Mouse (Mus musculus) forebrain, embryonic 11.5 days (tissue): ENCODE measurements at regions not wholly inside any gene's neighbourhood (a gene's known extent, or its start where the extent isn't known, plus 50 kb on each side); places are given as distances from the start of the nearest gene placed in this dataset.
A peak's percentile ranks its signal among the peaks of the same experiment; 100 is the strongest.

Experiments
- ATAC-seq: fragments of 200-750 bp; cut with Nextera tagmentation; replicated peaks from 2 replicates; pipeline ENCODE4 v1.8.0; 2017; ENCODE audit warnings: moderate TSS enrichment; ENCODE audit not compliant: low FRiP score
- DNase-seq: peaks from one replicate; pipeline ENCODE4 v3.0.0-alpha.2; 2017; ENCODE audit warnings: low spot score
- H3K27ac ChIP-seq: fragments of 300-500 bp; sonication (generic); 2 replicates; pipeline ENCODE4 v1.5.1; 2014; ENCODE audit warnings: low read depth, low read length
- H3K27me3 ChIP-seq: fragments of 300-500 bp; sonication (generic); 2 replicates; pipeline ENCODE4 v1.6.1; 2014; ENCODE audit warnings: mild to moderate bottlenecking, low read length, mixed read lengths; ENCODE audit not compliant: control insufficient read depth, insufficient read depth
- H3K36me3 ChIP-seq: fragments of 300-500 bp; sonication (generic); 2 replicates; pipeline ENCODE4 v1.6.1; 2014; ENCODE audit warnings: mild to moderate bottlenecking, low read length, moderate library complexity, mixed read lengths; ENCODE audit not compliant: control insufficient read depth, insufficient read depth
- H3K4me1 ChIP-seq: fragments of 300-500 bp; sonication (generic); replicated peaks from 2 replicates; pipeline ENCODE4 v1.6.1; 2014; ENCODE audit warnings: low read length, mixed read lengths; ENCODE audit not compliant: control insufficient read depth, insufficient read depth
- H3K4me2 ChIP-seq: fragments of 300-500 bp; sonication (generic); 2 replicates; pipeline ENCODE4 v1.6.1; 2014; ENCODE audit warnings: low read depth, mild to moderate bottlenecking, low read length, moderate library complexity, mixed read lengths; ENCODE audit not compliant: severe bottlenecking
- H3K4me3 ChIP-seq: fragments of 300-500 bp; sonication (generic); 2 replicates; pipeline ENCODE4 v1.5.1; 2014; ENCODE audit warnings: low read depth, low read length
- H3K9ac ChIP-seq: fragments of 300-500 bp; sonication (generic); 2 replicates; pipeline ENCODE4 v1.6.1; 2014; ENCODE audit warnings: low read length
- H3K9me3 ChIP-seq: fragments of 300-500 bp; sonication (generic); 2 replicates; pipeline ENCODE4 v1.6.1; 2016; ENCODE audit warnings: low read length, mixed read lengths; ENCODE audit not compliant: control insufficient read depth
- WGBS: fragments of 180-500 bp; shearing (Covaris S2); extraction: QIAGEN DNeasy Blood & Tissue Kit; methylation state at CpG from one replicate; pipeline ENCODE4 v1.1.7; 2014; 5-methylcytosine and 5-hydroxymethylcytosine counted together

- 0 out of 2 replicates have a peak, but pooled peaks have one; percentile 53 for ATAC-seq
- Histone ChIP-seq H3K4me1 (no peaks in the 10 kb centered on the region), H3K27me3 (no peaks in the 10 kb centered on the region), H3K36me3 (no peaks in the 10 kb centered on the region), H3K4me3 (no peak overlapping the region), H3K4me2 (no peak overlapping the region), H3K9me3 (no peaks in the 10 kb centered on the region), H3K9ac (no peak overlapping the region), H3K27ac (no peak overlapping the region)
- no peak for DNase-seq
- WGBS = 63% methylated on average over 6 of the region's 6 CpGs
Observed at GRCm38 (mm10) chr7:68686396-68687139, 62.5 kb downstream of the Arrdc4 start.

- no peak for DNase-seq
- Histone ChIP-seq H3K4me3 (no peak overlapping the region), H3K36me3 (no peaks in the 10 kb centered on the region), H3K4me2 (no peak overlapping the region), H3K27ac (no peak overlapping the region), H3K4me1 (no peaks in the 10 kb centered on the region; the same call in 1 of the 2 replicates), H3K9me3 (no peaks in the 10 kb centered on the region), H3K27me3 (no peaks in the 10 kb centered on the region), H3K9ac (no peak overlapping the region)
- ATAC-seq = no peak
- WGBS = 81% methylated on average over 5 of the region's 5 CpGs
Observed at GRCm38 (mm10) chr7:68682929-68683643, 66.0 kb downstream of the Arrdc4 start.

GRCm38 (mm10) chr7:68682318-68682728, 66.7 kb downstream of the Arrdc4 start:
- H3K9me3 ChIP-seq = no peaks in the 10 kb centered on the region
- H3K4me2 ChIP-seq = no peak overlapping the region
- no peak overlapping the region for H3K9ac ChIP-seq
- no peak for DNase-seq
- H3K27ac ChIP-seq = no peak overlapping the region
- 65% methylated on average over 6 of the region's 6 CpGs for WGBS
- no peak overlapping the region for H3K4me3 ChIP-seq
- no peaks in the 10 kb centered on the region; the same call in 1 of the 2 replicates for H3K4me1 ChIP-seq
- no peak for ATAC-seq
- H3K27me3 ChIP-seq = no peaks in the 10 kb centered on the region
- no peaks in the 10 kb centered on the region for H3K36me3 ChIP-seq

- no peak overlapping the region for H3K4me2 ChIP-seq
- no peak overlapping the region for H3K4me3 ChIP-seq
- DNase-seq (no peak), ATAC-seq (no peak)
- H3K9me3 ChIP-seq = no peaks in the 10 kb centered on the region
- no peaks in the 10 kb centered on the region; the same call in 1 of the 2 replicates for H3K4me1 ChIP-seq
- 79% methylated on average over 3 of the region's 3 CpGs for WGBS
- no peak overlapping the region for H3K9ac ChIP-seq
- no peak overlapping the region for H3K27ac ChIP-seq
- no peaks in the 10 kb centered on the region for H3K27me3 ChIP-seq
- no peaks in the 10 kb centered on the region for H3K36me3 ChIP-seq
Observed at GRCm38 (mm10) chr7:68679770-68680169, 69.3 kb downstream of the Arrdc4 start.

GRCm38 (mm10) chr7:68667790-68668732, 81.0 kb downstream of the Arrdc4 start:
- H3K4me3 ChIP-seq = no peak overlapping the region
- H3K9ac ChIP-seq = no peak overlapping the region
- WGBS = 75% methylated on average over 12 of the region's 12 CpGs
- no peaks in the 10 kb centered on the region for H3K27me3 ChIP-seq
- no peaks in the 10 kb centered on the region for H3K9me3 ChIP-seq
- H3K27ac ChIP-seq = no peak overlapping the region
- DNase-seq (no peak), ATAC-seq (no peak)
- H3K4me1 ChIP-seq = no peaks in the 10 kb centered on the region
- no peak overlapping the region for H3K4me2 ChIP-seq
- H3K36me3 ChIP-seq = no peaks in the 10 kb centered on the region

- no peak overlapping the region for H3K9ac ChIP-seq
- DNase-seq (no peak), ATAC-seq (no peak)
- no peaks in the 10 kb centered on the region for H3K27me3 ChIP-seq
- H3K27ac ChIP-seq = no peak overlapping the region
- H3K36me3 ChIP-seq = no peaks in the 10 kb centered on the region
- no peak overlapping the region for H3K4me3 ChIP-seq
- H3K4me1 ChIP-seq = no peaks in the 10 kb centered on the region
- no peak overlapping the region for H3K4me2 ChIP-seq
- H3K9me3 ChIP-seq = no peaks in the 10 kb centered on the region
- WGBS = 55% methylated on average over 4 of the region's 4 CpGs
Observed at GRCm38 (mm10) chr7:68667215-68667614, 81.8 kb downstream of the Arrdc4 start.

GRCm38 (mm10) chr7:68656354-68656753, 92.7 kb downstream of the Arrdc4 start:
- DNase-seq = no peak
- H3K4me1 ChIP-seq = no peaks in the 10 kb centered on the region
- no peak overlapping the region for H3K4me3 ChIP-seq
- no peak for ATAC-seq
- H3K9ac ChIP-seq = no peak overlapping the region
- H3K27me3 ChIP-seq = no peaks in the 10 kb centered on the region
- H3K9me3 ChIP-seq = no peaks in the 10 kb centered on the region; the same call in 1 of the 2 replicates
- no peak overlapping the region for H3K27ac ChIP-seq
- H3K4me2 ChIP-seq = no peak overlapping the region
- no peaks in the 10 kb centered on the region for H3K36me3 ChIP-seq

- no peaks in the 10 kb centered on the region; the same call in 1 of the 2 replicates for H3K9me3 ChIP-seq
Observed at GRCm38 (mm10) chr7:68653534-68653933, 95.5 kb downstream of the Arrdc4 start.

More at GRCm38 (mm10) chr7:68653534-68653933, 95.5 kb downstream of the Arrdc4 start:
- Histone ChIP-seq H3K27ac (no peak overlapping the region), H3K4me3 (no peak overlapping the region), H3K4me2 (no peak overlapping the region), H3K27me3 (no peaks in the 10 kb centered on the region), H3K9ac (no peak overlapping the region), H3K36me3 (no peaks in the 10 kb centered on the region), H3K4me1 (no peaks in the 10 kb centered on the region)
- no peak for ATAC-seq
- 68% methylated on average over 1 of the region's 1 CpGs for WGBS
- DNase-seq = no peak
